Mouse (Mus musculus): Measurements from ENCODE around the gene Sufu.

The Sufu gene

DNA sequence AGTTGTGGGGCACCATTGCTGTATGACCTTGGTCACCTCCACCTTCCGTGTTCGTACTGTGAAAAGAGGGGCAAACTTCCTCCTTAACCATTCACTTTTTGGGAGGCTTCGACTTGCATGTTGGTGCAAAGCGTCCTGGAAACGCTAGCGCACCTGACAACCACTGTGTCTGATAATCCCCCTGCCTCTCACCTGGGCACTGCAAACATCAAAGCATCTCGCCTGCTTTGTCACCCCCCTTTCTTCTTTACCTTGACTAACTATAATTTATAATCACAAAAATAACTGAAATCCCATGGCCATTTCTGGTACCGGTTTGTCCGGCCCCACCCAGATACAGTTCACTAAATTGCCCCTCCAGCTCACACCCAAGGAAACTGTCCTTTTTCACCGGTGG is 2.0 kb upstream of the Sufu start:
- DNase-seq (ENCODE audit: extremely low read depth, low read depth), result no peak

DNA sequence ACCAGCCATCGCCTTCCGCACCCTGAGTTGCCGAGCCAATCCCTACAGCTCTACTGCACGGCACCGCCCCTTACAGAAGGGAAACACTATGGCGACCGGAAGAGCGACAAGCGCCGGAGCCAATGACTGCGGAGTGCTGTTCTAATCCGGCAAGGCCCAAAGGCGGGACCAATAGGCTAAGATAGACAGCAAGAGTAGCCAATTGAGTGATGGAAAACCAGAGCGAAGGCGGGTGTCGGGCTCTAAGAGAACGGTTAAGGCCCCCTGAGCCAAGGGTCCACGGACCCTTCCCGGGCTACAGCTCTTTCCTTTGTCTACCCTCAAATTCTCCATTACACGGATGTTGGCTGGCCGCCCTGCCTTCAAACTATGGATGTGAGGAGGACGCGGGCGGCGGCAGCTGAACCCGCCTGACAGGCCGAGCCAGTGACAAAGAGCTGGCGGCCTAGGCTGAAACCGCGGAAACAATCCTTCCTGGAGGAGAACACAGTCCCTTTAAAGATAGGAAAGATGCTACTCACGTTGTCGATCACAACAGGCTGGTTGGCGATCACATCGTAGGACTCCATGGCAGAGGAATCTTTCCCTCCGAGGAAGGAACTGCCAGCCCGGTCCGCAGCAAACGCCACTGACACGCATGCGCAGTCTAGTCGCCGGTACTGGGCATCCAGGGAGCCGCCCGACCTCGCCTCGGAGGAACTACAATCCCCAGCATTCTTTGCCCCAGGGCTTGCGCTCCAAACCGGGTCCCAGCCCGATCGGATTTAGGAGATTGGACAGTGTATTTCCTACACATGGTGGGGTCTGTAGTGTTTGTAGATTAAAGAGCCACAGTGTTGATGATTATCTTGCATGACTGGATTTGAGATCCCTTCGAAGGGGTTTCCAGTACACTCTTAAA is 1.3 kb upstream of the Sufu start, which contains the start of gene Actr1a:
Gene Actr1a, minus strand, starts transcription at position 640 of the 901 bp plus-strand sequence.
- DNase-seq (ENCODE audit: extremely low read depth, low read depth), result peak; percentile 100

DNA sequence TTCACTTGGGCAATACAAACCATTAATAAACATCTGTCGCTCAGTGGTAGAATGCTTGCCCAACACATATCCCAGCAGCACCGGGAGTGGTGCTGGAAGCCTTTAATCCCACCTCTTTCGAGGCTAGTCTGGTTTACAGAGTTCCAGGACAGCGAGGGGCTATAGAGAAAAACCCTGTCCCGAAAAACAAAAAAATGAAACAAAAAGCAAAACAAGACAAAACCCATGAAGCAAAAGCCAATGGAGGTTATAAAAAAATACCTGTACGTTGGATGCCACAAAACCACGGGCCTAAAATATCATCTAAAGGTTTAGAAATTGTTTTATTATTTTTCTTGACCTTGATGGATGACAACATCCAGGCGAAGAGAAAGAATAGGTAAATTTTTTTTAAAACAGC is 587 bp upstream of the Sufu start:
- no peak for DNase-seq (ENCODE audit: extremely low read depth, low read depth)

DNA sequence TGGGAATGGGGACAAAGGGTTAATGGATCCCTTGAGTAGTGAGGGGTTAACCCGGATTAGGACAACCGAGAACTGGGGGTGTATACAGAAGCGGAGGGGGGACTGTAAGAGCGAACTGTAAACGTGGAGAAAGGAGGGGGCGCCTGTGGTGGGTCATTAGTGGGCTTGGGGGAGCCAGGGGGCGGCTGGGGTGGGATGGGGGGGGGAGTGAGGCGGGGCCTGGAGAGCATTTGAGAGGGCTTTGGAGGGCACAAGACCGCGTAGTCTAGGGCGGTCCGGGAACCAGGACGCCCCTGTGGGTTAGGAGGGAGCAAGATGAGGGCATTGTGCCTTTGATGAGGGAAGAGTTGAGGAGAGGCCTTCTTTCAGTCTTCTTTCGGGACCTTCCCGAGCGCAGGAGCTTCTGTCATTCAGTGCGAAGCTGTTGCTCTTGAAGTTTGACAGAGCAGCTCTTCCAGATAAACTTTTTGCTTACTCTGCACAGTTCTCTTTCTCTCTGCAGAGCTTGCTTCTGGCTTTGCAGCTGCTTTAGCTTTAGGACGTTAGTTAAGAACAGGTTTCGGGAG is 823 bp downstream of the Sufu start:
- peak; percentile 36 for DNase-seq (ENCODE audit: extremely low read depth, low read depth)

DNA sequence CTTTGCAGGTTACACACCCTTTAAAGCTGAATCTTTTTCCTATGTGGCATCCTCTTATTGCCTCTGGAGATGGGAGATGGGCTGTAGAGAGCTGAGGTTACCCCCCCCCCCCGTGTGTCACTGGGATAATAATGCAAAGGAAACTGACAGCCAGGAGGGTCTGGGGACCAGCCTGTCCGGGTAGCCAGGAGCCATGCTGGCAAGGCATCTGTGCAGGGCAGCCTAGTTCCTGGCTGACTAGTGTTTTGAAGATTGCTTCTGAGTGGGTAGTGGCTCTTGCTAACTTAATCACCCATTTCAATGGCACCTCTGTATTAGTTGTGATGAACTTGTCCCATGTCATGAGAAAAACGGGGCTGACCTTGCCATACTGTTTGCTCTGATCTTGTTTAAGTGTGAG is 1.7 kb downstream of the Sufu start:
- DNase-seq (ENCODE audit: extremely low read depth, low read depth), result no peak

DNA sequence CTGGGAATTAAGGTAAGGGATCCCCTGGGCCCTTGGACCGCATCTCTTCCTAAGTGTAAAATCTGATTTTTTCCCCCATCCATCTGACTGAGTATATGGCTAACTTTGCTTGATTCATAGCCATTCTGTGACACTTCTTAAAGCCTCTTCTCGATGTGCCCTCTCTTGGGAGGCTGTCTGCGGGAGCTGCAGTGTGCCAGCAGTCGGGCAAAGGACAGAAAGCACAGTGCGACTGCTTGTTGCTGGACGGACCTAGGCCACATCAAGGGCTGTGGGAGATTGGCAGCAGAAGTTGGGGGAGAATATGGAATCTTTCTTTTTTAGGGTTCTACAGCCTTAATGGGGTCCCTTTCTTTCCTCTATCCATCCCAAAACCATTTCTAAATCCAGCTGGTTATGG is 2.7 kb downstream of the Sufu start:
- no peak for DNase-seq (ENCODE audit: extremely low read depth, low read depth)

DNA sequence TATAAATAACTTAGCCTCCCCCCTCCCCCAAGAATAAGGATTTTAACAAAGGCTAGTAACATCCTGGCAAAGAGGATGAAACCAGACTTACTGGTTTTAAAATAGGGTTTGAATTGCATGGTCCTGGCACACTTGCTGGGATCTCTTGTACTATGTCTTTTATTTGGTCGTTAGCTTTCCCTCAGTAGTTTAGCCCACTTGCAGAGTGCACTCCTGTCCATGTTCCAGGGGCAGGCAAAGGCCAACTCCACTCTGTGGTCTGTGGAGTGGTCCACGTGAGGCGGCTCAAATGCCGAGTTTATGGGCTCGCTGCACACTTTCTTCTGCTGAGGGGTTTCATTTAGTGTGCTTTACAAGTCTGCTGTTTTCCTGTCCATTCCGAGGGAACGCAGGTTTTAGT is 3.2 kb downstream of the Sufu start:
- no peak for DNase-seq (ENCODE audit: extremely low read depth, low read depth)

DNA sequence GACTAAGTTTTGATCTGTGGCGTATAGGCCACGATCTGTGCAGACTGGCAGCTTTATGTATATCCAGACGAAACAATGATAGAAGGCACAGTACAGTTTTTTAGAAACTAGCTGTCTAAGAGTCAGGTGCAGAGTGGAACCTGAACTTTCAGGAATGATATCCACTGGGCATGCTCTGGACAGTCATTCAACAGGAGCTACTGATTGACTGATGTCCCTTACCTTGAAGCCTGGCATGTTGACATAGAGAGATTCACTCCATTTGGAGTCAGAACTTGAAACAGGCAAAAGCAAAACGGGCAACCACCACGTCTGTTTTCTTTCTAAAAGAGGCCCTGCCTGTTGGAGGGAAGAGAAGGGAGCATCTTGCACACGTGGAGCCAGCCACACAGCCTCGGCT is 3.9 kb downstream of the Sufu start:
- DNase-seq (ENCODE audit: extremely low read depth, low read depth), result no peak

DNA sequence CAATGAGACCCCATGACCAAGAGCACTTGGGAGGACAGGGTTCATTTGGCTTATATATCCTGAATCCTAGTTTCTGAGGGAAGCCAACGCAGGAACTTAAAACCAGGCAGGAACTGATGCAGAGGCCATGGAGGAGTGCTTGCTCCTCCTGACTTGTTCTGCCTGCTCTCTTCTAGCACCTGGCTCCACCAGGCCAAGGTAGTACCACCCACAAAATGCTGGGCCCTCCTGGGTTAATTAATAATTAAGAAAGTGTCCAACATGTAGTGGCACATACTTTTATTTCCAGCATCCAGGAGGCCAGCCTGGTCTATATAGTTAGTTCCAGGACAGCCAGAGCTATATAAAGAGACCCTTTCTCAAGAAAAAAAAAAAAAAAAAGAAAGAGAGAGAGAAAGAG is 7.3 kb downstream of the Sufu start:
- no peak for DNase-seq (ENCODE audit: extremely low read depth, low read depth)

DNA sequence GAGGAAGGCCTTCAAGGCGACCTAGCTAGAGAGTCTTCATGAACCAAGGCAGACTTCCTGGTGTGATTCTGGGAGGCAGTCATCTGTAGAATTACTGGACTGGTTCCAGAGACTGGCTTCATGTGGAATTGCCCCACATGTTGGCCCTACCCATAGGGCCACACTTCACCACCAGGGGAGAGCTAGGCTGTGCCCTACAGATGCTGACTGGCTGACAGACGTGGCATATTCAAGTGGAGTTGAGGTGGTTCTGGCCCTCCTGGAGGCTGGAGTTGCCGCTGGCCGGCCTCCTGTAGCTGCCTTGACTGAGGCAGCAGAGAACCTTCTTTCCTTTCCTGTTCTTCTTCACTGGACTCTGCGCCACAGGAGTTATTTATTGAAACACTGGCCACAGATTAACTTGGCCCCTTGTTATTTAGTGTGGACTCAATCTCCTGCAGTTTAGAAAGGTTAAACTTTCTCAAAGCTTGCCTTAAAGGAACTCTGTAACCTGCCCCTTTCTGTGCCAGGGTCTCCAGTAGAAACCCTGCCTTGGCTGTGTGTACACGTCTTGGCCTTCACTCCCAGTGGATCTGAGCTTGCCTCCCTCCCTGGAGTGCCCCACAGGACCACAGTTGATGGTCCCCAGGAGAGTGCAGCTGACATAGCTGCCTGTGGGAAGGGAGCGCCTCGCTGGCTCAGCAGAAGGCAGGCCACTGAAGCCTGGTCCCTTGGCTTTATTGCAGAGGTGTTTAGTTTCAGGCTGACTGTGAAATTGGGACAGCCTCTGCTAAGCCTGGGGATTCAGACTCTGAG is 10.1 kb downstream of the Sufu start:
- DNase-seq (ENCODE audit: extremely low read depth, low read depth), result no peak

DNA sequence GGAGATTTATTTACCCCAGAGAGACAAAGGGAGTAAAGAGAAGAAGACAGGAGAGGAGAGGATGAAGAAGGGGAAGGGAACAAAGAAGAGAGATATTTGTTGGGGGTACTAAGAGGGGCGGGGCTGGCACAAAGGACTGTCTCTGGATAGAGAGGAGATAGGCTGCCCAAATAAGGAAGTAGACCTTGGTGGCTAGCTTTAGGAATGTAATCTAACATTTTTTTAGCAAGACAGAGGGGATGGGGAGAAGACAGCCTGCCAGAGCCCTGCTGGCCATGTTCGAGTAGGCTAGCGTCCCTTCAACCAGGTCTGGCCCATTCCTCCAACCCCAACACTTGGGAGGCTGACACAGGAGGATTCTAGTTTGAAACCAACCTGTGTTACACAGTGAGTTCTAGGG is 12.8 kb downstream of the Sufu start:
- DNase-seq (ENCODE audit: extremely low read depth, low read depth), result peak; percentile 67

DNA sequence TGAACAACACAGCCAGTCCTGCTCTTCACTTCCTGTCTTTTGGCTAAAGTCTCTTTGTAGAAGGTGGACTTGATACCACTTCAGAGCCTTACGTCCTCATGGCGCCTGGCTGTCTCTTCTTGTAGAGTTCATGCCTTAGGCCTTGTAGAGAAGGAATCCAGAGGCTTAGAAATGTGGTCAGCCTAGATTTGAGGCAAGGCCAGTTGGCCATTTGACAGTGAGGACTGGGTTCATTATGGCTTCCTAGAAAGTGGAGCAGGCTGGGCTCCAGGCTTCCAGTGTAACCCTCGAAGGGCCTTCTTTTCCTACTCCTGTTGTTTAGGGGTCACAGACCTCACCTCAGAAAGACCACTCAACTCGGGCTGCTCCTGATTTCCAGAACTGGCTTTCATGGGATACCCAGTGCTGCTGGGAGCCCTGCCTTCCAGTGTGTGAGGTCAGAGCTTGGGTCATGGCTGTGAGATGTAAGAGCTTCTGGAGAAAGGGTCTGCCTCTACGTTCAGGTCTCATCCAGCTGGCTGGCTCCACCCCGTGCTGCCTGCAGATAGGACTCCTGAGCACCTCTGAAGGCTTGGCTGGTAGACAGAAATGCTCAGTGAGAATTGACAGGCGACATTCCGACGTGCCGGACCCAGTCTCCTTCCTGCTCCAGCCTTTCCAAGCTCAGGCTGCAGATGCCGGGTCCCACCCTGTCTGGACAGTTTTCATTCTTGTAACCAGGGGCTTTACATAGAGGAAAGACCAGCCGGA is 15.5 kb downstream of the Sufu start:
- no peak for DNase-seq (ENCODE audit: extremely low read depth, low read depth)

DNA sequence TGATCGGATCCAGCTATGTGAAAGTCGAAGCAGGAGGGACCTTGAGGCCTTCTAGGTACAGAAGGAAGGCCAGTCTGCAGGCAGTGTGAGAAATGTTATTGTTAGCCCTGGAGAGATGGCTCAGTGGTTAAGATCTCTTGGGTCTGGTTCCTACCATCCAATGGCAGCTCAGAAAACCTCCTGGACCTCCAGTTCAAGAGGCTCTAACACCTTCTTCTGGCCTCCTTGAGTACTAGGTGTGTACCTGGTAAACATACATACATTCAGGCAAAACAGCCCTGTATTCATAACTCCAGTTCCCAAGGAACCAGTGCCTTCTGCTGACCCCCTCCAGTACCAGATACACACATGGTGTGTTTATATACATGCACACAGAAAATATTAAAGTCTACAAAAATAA is 17.3 kb downstream of the Sufu start:
- no peak for DNase-seq (ENCODE audit: extremely low read depth, low read depth)

DNA sequence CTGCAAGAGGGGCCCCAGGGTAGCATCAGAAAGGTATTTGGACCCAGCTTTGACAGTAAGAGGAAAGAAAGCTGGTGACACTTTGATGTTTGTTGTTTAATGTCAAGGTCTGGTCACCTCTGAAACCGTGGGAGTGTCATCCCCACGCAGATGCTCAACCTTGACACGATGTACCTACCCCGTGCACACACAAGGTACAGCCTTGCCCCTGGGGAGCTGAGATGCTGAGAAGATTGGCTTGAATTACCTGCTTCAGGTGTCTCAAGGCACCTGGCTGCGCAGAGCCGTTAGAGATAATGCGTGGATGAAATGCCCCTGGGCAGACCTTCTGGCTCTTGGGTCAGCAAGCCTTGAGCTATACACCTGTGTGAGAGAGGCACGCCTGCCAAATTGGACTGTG is 17.8 kb downstream of the Sufu start:
- DNase-seq (ENCODE audit: extremely low read depth, low read depth), result no peak

DNA sequence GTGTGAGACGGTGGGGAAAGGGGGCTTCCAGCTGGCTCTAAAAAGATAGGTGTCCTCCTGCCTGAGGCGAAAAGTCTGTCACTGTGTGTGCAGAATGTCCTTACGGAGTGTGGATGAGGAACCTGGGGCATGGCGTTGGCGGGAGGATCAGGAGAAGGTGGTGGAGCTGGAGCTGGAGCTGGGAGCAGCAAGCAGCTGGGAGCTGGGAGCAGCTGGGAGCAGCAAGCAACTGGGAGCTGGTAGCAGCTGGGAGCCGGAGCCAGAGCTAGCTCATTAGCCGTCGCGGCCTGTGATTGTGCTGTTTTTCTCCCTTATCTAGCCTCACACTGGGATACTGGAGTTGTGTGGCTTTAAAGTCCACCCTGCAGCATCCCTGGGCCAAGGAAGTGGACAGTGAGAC is 19.6 kb downstream of the Sufu start:
- DNase-seq (ENCODE audit: extremely low read depth, low read depth), result no peak

DNA sequence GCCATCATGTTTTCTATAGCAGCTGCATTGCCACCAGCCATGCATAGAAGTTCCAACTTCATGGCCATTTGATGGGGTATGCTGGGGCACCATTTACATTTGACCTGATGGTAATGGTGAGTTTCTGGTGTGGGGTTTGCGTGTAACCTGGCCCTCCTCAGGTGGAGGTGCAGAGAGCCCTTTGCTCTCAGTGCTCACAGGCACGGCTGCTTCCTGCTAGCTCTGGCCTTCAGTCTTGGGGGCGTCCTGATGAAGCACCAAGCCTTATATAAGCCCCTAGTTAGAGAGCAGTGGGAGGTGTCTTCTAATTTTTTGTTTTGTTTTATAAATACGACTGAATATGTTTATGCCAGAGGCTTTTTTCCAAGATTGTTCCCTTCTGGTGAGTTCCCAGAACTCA is 21.4 kb downstream of the Sufu start:
- DNase-seq (ENCODE audit: extremely low read depth, low read depth), result no peak

DNA sequence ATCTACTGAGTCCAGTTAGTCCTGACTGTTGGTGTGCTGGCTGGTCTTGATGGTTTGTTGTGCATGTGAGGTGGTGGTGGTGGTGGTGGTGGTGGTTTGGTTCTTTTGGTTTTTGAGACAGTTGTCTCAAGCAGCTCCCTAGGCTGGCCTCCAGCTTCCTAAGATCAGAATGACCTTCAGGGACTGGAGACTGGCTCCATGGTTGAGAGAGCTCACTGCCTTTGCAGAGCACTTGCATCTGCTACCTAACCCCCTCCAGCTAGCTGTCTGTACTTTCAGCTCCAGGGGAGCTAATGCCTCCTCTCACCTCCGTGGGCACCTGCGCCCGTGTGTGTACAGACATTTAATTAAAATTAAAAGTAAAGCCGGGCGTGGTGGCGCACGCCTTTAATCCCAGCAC is 23.7 kb downstream of the Sufu start:
- DNase-seq (ENCODE audit: extremely low read depth, low read depth), result no peak

DNA sequence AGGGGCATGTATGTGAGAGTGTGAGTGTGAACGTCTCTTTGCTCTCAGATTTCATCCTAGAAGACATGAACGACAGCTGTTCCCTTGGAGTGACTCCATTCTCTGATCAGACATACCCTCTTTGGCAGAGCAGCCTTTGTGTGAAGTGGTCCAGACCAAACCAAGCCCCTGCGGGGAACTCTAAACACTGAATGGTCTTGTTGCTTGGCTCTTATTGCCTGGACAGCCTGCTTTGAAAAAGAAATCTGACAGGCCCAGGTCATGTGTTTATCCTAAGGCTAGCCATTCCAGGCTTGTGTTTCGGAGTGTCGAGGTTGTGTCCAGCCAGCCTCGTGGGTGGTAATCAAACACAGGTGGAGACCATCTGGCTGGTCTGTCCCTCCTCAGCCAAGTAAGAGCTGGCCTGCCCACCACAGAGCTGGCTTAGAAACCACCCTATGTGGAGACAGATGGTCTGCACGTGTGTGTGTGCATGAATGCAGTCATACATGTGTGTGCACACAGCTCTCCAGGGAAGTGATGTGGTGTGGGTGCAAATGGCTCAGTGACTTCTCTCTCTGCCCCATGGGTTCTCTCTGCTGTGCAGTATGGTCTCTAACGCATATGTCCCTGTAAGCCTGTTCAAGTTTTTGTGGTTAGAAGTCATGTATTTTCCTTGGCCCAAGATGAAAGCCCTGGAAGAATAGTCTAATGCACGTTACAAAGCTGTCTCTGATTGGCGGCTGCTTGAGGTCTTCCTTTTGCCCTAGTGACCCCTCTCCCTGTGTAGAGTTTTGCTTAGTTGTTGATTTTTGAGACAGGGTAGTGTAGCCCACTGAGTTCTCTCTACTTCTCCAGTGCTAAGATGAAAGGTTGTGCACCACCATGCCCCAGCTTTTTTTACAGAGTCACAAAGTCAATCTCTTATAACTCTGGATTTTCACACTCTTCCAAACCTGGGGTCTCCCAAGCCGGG is 26.0 kb downstream of the Sufu start:
- no peak for DNase-seq (ENCODE audit: extremely low read depth, low read depth)

DNA sequence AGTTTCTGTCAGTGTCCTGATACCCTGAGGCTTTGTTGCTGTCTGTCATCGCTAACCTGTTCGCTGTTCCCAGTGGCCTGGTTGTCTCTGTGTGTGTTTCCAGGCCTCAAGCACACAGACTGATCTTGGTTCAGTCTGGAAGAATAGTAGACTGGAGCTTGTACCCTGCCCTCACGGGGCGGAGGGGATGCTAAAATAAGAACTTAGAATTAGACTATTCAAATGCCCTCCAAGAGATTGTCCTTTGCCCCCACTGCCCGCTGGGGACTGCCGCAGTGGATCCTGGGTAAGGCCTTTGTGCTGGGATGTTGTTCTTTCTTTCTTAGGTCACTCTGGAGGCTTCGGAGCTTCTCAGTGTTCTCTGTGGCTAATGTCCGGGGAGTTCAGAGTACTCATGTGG is 28.6 kb downstream of the Sufu start:
- DNase-seq (ENCODE audit: extremely low read depth, low read depth), result no peak

DNA sequence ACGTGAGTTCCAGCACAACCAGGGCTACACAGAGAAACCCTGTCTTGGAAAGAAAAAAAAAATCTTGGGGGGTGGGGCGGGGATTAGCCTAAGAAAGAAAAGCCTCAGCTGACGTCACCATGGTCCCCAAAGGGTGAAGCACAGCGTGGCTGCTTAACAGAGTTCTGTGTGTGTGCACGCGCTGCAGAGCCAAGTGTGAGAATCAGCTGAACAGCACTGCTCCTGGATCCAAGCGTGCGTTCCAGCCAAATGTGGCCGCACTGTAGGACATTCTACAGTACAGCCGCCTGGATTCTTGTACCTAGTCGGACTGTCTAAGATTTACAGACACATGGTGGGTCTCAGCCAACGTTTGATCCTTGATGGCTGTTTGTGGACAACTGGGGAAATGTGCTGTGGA is 29.8 kb downstream of the Sufu start:
- no peak for DNase-seq (ENCODE audit: extremely low read depth, low read depth)

Data from MEL-GATA-1-ER (cell line).